Mouse (Mus musculus) gastrocnemius, postnatal 14 days (tissue): Measurements from ENCODE around the gene Olfr569. TPM values are rescaled to one million over a fixed set of nuclear protein-coding genes. Genes with fewer than 3 reads are reported as not detected.

Experiments
- DNase-seq: peaks from one replicate; pipeline ENCODE4 v3.0.0; 2021; ENCODE audit warnings: mixed read lengths
- intact Hi-C: fragments of 180-260 bp; cut with DNase I; formaldehyde crosslinking; loops from one replicate; pipeline ENCODE4 v1.15.1; 2025; ENCODE audit warnings: low total_unique reads
- long read RNA-seq, 2 experiments: library from polyadenylated mRNA; stranded (forward); transcript quantifications; one replicate each; pipeline ENCODE4 v2.0.0; 2021
- total RNA-seq, 2 experiments: library from RNA; stranded (reverse); gene quantifications; 2 replicates each; pipeline ENCODE4 v1.2.3; 2021

Olfr569 gene
- not detected for total RNA-seq
- long read RNA-seq, experiment 1 = 0 reads
- long read RNA-seq, experiment 2 = 0 reads

DNA sequence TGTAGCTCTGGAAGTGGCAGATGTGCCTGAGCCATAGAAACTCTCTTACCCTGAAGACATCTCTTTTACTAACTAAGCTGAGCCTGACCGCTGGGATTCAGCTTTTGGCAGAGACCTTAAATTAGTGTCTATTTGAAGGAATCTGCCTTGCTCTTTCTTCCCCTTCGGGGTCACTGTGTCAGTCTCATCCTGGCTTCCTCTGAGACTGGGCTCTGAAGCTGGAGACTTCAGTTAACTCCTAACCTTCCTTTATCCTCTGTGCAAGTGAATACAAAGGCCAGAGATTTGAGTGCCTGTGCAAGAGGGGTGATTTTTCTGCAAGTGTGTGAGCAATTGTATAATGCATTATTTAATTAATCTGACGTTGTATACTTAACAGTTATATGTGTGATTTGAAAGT lies at the start of gene Olfr569:
Olfr569 (minus strand) TSS at position 101 of the 400 bp plus-strand sequence.
- intact Hi-C loops = no loop called here

DNA sequence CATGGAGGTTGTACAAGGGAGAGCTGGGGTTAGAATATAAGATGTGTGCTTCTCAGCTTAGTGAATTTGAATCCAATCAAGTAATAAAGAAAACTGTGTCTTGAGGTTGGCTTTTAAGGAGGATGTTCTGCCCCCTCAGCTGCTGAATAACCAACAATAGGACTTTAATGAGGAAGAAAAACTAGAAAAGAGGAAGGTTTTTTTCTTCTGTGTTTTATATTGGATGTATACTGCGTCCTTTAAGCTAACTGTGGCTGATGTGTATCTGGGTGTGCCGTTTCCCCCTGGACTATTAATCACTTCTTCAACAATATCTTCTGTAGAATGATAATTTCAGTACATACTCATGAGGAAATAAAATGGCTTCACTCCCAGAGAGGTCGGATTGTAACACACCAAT lies 36.4 kb upstream of the Olfr569 start:
- DNase-seq = no peak
- intact Hi-C loops = loop anchor here (10.0 kb wide), 1 partner anchor 262 kb away; the partner anchor contains the start of gene Olfr556

More for the DNA sequence above, at the start of gene Olfr569:
- no peak for DNase-seq

DNA sequence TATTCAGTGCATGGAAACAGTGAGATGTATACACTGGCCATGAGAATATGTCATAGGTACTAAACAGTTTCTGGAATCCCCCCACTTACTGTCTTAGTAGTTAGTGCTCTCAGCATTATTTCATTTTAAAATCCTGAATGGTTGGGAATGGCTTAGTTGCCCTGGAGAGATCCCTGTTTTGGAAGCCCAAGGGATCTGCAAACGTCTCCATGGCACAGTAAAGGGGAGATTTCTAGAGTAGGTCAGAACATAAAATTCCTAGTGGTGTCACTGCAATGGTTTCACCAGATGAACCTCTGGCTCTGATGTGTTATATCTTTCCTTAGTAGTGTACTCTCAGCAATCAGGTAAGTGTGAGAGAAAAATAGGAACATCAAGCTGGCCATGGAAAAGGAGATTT lies 33.4 kb upstream of the Olfr569 start, which contains the start of gene Olfr572:
Olfr572 (plus strand) TSS at position 301 of the 400 bp plus-strand sequence.
- DNase-seq = no peak
- intact Hi-C loops = loop anchor here (10.0 kb wide), 1 partner anchor 259 kb away; the partner anchor contains the start of gene Olfr556

DNA sequence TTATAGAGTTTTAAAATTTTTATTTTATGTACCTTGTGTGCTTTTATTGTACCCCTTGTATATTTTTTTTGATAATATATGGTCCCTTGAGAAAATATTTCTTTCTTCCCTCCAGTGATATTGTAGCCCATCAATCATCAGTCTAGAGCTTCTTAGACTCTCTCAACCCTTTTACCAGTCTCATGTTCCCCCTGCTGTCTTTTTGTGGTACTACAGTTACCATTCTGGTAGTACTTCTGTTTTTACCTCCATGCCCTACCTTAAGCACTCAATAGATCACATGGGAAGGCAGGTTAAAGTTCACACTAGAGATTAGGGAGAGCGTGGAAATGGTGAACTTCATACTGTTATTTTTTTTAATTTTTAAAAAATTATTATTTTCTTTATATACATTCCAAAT lies 28.9 kb upstream of the Olfr569 start:
- no peak for DNase-seq
- intact Hi-C loops = loop anchor here (10.0 kb wide), 2 partner anchors 255 to 405 kb away; partner anchors contain the start of gene Olfr556

DNA sequence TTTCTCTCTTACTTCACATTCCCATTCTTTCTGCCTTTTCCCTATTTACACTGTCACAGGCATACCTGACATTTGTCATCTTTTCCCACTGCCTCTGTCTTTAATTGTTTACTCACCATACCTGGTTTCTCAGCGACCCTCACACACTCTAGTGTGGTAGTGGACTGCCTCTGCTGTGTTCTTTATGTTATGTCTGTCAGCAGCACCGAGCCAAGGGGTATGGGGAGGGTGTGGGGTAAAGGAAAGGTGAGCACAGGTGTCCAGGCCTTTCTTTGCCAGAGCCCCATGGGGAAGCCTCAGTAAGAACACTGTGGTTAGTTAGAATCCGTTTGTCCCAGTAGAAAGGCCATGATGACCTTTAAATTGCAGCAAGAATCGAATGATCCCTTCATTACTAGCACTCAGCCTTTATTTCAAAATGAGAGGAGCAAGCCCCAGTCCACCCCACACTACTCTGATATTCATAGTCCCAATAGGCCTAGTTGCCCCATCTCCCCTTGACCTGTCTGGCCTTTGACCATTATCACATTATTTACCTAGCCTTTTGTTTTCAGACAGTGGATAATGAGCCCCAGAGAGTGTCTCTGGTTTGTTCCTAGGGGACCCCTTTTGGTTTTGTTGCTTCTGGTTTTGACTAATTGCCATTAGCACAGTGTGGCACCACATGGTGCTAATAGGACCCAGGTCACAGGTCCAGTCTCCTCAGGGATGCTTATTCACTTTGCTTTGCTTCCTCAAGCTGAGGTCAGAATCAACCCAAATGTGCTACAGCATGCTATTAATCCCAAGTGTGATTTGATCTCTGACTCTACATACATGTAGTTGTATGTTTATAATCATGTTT lies 26.6 kb upstream of the Olfr569 start, which contains the start of gene Olfr571:
Olfr571 (minus strand) TSS at position 505 of the 844 bp plus-strand sequence.
- no peak for DNase-seq
- intact Hi-C loops = loop anchor here (10.0 kb wide), 1 partner anchor 402 kb away; no protein-coding TSS in a partner anchor

DNA sequence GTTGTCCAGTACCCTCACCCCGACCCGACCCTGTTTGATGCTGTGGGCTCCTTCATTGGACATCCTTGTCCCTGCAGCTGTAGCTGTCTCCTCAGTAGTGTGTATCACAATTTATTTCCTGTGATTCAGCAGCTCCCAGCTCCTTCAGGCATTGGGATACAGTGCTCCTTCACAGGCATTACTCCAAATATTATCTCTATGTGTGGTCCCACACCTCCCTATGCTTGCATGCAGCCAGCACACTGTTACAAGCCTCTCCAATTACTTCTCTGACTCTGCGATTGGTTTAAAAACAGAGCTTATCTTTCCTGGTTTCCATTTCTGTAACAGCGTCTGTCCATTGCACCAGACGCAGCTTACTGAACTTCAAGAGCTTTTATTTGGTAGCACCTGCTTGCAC lies 25.7 kb upstream of the Olfr569 start:
- intact Hi-C loops = loop anchor here (10.0 kb wide), 1 partner anchor 402 kb away; no protein-coding TSS in a partner anchor
- no peak for DNase-seq

- no peak for DNase-seq
- intact Hi-C loops = loop anchor here (10.0 kb wide), 1 partner anchor 400 kb away; no protein-coding TSS in a partner anchor
Observed at GRCm38 (mm10) chr7:102915261-102915660, 24.6 kb upstream of the Olfr569 start.

GRCm38 (mm10) chr7:102876822-102877221 lies 13.9 kb downstream of the Olfr569 start, which contains the start of gene Olfr568:
Gene Olfr568, plus strand, starts transcription at chr7:102877122.
- no peak for DNase-seq
- intact Hi-C loops = no loop called here

- DNase-seq = no peak
- intact Hi-C loops = no loop called here
Observed at GRCm38 (mm10) chr7:102858665-102859064, 32.0 kb downstream of the Olfr569 start, which contains the start of gene Olfr566. Gene Olfr566, minus strand, starts transcription at chr7:102858765.

GRCm38 (mm10) chr7:102855807-102856206 lies 34.9 kb downstream of the Olfr569 start:
- intact Hi-C loops = no loop called here
- DNase-seq = no peak

Other genes starting within 250 kb of the Olfr569 start
- gene Olfr555, start 232.1 kb downstream of the Olfr569 start, total RNA-seq = not detected
- gene Olfr556, start 226.0 kb downstream of the Olfr569 start, total RNA-seq = not detected
- gene Trim68, start 203.6 kb downstream of the Olfr569 start, total RNA-seq = 1 to 10 TPM; 4.0 to 4.2 TPM
- gene Olfr557, start 195.0 kb downstream of the Olfr569 start, total RNA-seq = not detected
- 1 to 10 TPM; 2.5 to 2.6 TPM for gene Olfr558, start 188.7 kb downstream of the Olfr569 start, total RNA-seq
- gene Olfr33, start 171.8 kb downstream of the Olfr569 start, total RNA-seq = not detected
- not detected for gene Olfr559, start 163.4 kb downstream of the Olfr569 start, total RNA-seq
- not detected for gene Olfr560, start 131.5 kb downstream of the Olfr569 start, total RNA-seq
- under 1 TPM; 0.66 to 0.69 TPM for gene Olfr78, start 131.4 kb downstream of the Olfr569 start, total RNA-seq
- gene Olfr561, start 119.7 kb downstream of the Olfr569 start, total RNA-seq = not detected
- gene Olfr564, start 87.4 kb downstream of the Olfr569 start, total RNA-seq = not detected
- not detected for gene Olfr566, start 32.1 kb downstream of the Olfr569 start, total RNA-seq
- gene Olfr568, start 13.8 kb downstream of the Olfr569 start, total RNA-seq = not detected
- gene Olfr570, start 3.7 kb upstream of the Olfr569 start, total RNA-seq = not detected
- gene Olfr571, start 26.7 kb upstream of the Olfr569 start, total RNA-seq = not detected
- not detected for gene Olfr572, start 33.5 kb upstream of the Olfr569 start, total RNA-seq
- gene Olfr573-ps1, start 51.7 kb upstream of the Olfr569 start, total RNA-seq = not detected
- gene Olfr574, start 57.6 kb upstream of the Olfr569 start, total RNA-seq = not detected
- not detected for gene Olfr575, start 67.9 kb upstream of the Olfr569 start, total RNA-seq
- not detected for gene Olfr576, start 71.8 kb upstream of the Olfr569 start, total RNA-seq
- gene Olfr577, start 85.1 kb upstream of the Olfr569 start, total RNA-seq = not detected
- not detected for gene Olfr578, start 98.4 kb upstream of the Olfr569 start, total RNA-seq
- not detected for gene Olfr582, start 147.1 kb upstream of the Olfr569 start, total RNA-seq
- not detected for gene Olfr583, start 160.4 kb upstream of the Olfr569 start, total RNA-seq
- not detected for gene Olfr584, start 191.0 kb upstream of the Olfr569 start, total RNA-seq
- not detected for gene Olfr585, start 206.8 kb upstream of the Olfr569 start, total RNA-seq
- gene Olfr586, start 234.8 kb upstream of the Olfr569 start, total RNA-seq = not detected
- gene Olfr588-ps1, start 250.0 kb upstream of the Olfr569 start, total RNA-seq = not detected